Mouse (Mus musculus): ENCODE results near the gene Atrip. TPM values are rescaled to one million over a fixed set of nuclear protein-coding genes. Genes with fewer than 3 reads are reported as not detected.

The Atrip gene
- polyA plus RNA-seq, 1 experiment from 2014 or later = 28.4 TPM

DNA sequence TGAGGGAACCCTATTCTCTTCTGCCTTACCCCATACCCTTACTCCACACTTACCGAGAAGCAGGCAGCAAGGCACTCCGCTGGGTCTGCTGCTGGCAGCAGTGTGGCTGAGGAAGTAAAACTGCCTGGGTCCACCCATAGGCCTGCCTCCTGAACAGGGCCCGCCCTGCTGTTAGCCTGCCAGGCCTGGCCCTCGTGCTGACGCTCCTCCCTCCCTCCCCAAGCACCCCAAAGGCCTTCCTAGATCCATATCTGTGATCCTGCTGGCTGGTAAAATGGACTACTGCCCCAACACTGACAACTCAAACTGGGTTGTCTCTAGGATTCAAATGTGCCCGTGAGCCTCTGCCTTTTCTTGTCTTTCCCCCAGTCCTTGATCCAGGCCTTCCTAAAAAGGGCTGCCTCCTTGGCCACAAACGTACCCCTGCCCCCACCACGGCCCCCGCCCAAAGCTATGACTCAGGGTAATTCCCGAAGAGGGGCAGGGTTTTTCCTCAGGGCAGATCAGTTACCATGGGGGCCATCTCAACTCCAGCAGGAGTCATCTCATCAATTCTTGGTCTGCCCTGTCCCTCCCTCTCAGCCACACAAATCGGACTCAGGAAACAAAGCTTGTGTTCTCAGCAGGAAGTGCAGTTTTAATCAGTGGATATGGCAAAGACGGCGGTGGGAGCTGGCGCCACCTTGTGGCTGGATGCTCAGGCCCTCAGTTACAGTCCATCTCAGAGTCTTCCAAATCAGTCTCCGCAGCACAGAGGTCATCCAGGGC lies 14.6 kb downstream of the Atrip start, which contains the start of gene Trex1:
TSS of gene Trex1 (minus strand) at position 599 of the 768 bp plus-strand sequence.
- DNase-seq (ENCODE audit: low spot score) = peak; percentile 81

DNA sequence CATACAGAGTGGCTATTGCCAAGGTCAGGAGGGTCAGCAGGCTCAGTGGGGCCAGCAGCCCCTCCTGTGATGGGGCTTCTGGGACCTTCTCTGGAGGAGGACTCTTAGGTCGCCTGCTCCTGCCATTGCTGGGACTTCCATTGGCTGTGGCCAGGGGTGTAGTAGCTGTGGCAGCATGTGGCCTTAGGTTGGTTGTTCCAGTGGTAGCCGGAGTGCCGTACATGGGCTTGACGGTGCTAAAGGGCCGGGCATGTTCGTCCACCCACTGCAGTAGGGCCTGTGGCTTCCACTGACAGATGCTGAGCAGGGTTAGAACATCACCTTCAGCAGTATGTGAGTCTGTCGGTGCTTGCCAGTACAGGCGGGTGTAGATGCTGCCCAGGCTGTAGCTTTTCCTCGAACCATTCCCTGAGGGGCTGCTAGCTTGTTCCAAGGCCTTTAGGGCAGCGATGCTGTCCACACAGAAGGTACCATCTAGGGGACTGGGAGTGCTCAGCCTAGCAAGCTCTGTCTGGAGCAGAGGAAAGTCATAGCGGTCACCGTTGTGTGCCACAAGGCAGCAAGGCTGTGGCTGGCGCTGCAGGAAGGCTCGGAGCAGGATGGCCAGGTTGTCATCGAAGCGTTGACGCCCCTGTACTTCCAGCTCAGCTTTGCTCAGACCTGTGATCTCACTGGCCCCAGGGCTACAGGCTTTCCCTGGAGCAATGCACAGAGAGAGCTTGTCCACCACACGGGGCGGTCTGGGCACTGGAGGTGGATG lies 15.7 kb downstream of the Atrip start:
- DNase-seq (ENCODE audit: low spot score) = no peak

- DNase-seq (ENCODE audit: low spot score) = no peak
These were observed 16.4 kb downstream of the Atrip start for GRCm38 (mm10) chr9:109057543-109057942.

- DNase-seq (ENCODE audit: low spot score) = no peak
These were observed 17.0 kb downstream of the Atrip start for GRCm38 (mm10) chr9:109056916-109057315.

DNA sequence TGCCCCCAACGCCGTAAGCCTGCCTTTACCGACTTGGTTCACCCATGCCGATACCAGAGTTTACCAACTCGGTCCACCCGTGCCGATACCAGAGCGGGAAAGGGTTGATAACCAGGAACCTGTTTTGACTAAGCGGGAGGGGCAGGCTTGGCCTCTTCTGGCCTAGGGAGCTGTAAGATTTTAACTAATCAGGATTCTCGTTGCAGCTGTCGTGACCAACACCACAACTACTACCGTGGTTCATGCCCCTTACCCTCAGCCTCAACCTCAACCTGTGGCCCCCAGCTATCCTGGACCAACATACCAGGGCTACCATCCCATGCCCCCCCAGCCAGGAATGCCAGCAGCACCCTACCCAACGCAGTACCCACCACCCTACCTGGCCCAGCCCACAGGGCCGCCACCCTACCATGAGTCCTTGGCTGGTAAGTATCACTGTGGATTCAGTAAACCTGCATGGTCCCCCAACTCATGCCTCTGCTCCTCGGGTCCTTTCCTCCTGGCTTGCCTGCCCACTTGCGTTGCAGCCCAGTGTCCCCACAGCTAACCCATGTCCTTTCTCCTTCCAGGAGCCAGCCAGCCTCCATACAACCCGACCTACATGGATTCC lies 17.7 kb downstream of the Atrip start:
- no peak for DNase-seq (ENCODE audit: low spot score)

DNA sequence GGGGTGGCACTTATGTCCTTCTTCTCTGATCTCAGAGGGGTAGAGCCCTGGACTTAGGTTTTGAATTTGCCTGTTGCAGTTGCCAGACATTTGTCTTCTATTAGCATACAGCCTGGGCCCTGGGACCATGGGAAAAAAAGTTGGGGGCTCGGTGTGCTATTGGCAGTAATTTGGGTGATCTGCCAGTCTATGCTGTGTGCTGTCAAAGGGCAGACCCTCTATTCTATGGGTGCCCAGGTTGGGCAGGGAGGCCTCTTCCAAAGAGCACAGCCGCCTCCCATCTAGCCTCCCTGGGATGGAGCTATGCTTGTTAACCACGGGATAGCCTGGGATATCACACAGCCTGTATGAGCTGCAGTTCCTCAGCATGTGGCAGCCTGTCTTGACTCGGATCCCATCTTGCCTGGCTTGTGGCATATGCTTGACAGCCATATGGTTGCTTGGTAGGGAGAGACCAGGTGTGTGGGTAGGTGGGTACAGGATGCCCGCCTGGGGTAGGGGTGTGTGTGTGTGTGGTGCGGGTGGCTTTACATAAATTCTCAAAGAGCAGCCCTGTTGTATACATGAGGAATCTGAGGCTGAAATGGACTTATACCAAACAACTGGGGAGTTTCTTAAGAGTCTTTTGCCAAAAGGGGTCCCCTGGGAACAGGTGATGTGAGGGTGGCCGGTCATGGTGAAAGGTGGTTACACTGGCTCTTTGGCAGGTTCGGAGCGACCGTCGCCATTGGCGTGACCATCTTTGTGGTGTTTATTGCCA lies 18.5 kb downstream of the Atrip start:
- no peak for DNase-seq (ENCODE audit: low spot score)

GRCm38 (mm10) chr9:109054712-109055111 lies 19.2 kb downstream of the Atrip start:
- peak; percentile 62 for DNase-seq (ENCODE audit: low spot score)

- DNase-seq (ENCODE audit: low spot score) = no peak
These were observed 20.1 kb downstream of the Atrip start for GRCm38 (mm10) chr9:109053851-109054250.

GRCm38 (mm10) chr9:109053366-109053765 lies 20.6 kb downstream of the Atrip start:
- DNase-seq (ENCODE audit: low spot score) = no peak

GRCm38 (mm10) chr9:109052490-109053260 lies 21.2 kb downstream of the Atrip start:
- no peak for DNase-seq (ENCODE audit: low spot score)

GRCm38 (mm10) chr9:109051651-109052489 lies 22.1 kb downstream of the Atrip start:
- DNase-seq (ENCODE audit: low spot score) = peak; percentile 18

DNA sequence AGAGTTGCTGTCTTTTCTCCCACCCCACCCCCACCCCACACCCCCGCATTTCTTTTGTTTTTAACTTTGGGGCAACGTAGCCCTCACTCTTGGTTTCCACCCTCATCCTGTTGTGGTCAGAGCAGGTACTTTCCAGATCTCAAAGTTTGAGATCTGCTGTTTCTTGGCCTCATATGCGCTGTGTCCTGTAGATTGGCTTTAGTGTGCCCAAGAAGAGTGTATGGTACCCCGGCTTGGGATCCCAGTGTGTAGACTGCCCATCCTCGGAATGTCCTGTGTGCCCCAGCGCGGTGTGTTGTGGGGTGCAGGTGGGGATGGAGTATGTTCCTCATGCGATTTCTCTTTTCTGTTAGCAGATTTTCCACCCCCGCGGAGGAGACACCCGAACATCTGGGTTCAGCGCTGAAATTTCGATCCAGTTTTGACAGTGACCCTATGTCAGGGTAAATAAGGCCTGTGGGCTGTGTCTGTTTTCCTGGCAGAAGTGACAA lies 22.9 kb downstream of the Atrip start:
- DNase-seq (ENCODE audit: low spot score) = peak; percentile 75

DNA sequence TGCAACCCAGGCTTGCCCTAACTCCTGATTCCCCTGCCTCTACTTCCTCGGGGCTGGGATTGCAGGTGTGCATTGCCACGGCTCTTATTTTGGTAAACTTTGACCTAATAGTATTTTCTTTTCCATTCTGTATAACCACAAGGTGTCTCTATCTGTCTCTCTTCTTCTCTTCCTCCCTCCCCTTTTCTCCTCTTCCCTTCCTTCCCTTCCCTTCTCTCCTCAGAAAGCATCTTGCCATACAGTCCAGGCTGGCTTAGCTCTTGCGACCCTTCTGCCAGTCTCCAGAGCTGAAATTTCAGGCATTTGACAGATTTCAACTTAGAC lies 23.3 kb downstream of the Atrip start:
- no peak for DNase-seq (ENCODE audit: low spot score)

DNA sequence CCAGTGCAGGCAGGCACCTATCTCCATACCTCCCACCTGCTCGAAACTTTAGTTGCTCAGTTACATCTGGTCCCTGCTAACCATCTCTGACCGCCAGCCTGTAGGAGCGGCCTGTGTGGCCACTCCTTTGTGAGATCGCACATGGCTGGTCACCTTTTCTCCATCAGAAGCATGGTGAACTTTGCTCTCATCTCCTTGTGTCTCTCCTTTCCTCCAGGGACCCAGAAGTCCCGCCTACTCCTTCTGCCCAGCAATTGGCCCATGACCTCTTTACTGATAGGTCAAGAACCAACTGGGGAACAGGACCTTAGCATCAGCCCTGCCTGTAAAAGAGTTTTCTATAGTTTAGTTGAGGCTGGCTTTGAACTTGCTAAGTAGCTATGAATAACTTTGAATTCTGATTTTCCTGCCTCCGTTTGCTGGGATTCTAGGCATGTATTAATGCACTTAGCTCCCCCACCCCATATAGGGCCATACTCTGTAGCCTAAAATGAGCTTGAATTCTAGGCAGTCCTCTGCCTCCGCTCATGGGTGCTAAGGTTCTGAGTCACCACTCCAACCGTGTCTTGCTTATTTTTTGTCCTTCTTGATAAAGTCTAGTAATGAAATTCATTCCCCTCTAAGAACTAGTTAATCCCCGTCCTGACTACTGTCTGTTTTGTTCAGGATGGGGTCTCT lies 23.8 kb downstream of the Atrip start:
- peak; percentile 5 for DNase-seq (ENCODE audit: low spot score)

DNA sequence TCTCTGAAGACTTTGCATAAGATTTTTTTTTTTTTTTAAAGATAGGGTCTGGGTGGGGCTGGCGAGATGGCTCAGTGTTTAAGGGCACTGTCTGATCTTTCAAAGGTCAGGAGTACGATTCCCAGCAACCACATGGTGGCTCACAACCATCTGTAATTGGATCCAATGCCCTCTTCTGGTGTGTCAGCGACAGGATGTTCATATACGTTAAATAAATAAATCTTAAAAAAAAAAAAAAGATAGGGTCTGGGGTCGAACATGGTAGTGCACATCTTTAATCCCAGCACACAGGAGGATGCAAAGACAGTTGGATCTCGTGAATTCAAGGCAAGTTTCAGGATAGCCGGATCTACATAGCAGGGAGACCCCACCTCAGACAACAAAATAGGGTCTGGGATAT lies 24.6 kb downstream of the Atrip start:
- no peak for DNase-seq (ENCODE audit: low spot score)

DNA sequence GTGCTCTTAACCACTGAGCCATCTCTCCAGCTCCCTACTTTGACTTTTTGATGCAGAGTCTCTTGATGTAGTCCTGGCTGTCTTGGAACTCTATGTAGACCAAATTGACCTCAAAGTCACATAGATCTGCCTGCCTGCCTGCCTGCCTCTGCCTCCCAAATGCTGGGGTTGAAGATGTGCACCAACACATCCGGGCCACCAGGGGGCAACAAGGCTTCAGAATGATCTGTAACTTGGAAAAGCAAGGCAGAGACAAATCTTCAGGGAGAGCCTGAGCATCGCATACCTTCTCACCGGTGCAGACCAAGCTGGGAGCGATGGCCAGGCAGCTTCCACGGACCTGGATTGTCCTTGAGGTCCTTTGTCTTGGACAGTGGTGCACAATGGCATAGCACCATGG lies 27.6 kb downstream of the Atrip start:
- peak; percentile 82 for DNase-seq (ENCODE audit: low spot score)

DNA sequence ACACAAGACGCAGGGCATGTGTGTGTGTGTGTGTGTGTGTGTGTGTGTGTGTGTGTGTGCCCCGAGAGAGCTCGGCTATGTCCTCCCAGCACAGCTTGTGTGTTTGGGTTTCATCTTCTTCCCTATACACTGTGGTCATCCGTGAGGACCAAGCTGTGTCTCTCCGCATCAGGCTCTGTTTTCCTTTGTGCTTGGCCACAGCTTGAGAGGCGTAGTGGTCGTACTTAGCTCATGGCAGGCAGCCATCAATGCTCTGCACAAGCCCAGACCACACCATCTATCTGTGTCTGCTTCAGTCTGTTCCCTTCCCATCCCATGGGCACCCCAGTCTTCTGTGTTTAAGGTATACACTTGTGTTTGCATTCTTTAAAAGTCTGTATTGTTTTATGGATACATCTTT lies 32.6 kb downstream of the Atrip start:
- no peak for DNase-seq (ENCODE audit: low spot score)

DNA sequence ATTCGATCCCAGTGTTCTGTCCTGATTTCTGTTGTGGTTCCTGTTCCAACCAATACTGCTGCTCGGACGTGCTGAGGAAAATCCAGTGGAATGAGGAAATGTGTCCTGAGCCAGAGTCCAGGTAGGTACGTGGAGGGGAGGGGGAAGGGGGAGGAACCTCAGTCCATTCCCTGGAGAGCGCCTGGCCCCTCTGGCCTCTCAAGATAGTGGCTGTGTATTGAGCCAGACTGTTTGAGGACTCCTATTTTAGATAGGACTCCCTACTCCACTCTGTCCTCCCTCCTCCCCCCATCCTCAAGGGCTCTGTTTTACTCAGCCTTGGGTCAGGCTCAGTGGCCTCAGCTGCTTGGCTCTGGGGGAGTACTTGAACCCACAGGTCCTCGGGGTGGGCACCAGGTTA lies 33.0 kb downstream of the Atrip start:
- no peak for DNase-seq (ENCODE audit: low spot score)

DNA sequence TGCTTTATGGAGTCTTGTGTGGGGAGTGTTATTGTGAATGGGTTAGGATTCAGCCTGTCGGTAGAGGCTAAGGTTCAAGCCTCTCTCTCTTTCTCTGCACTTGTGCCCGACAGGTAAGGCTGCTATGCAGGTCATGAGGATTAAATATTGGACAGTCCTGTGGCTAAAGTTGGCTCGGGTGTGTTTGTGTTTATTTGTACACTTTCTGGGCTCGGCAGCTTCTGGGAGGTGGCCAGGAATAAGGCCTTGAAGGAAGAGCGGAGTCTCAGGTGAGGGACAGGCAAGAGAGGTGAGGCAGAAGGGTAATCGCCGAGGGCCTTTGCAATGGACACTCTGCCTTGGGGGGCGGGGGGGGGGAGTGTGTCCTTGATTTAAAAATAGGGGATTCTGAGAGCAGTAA lies 33.7 kb downstream of the Atrip start:
- DNase-seq (ENCODE audit: low spot score) = no peak
